Mouse (Mus musculus) C2C12 (cell line): Measurements from ENCODE around the gene Nat9.

Source experiments
- CEBPB ChIP-seq: IDR thresholded peaks from one replicate; pipeline ENCODE4 v1.6.1; 2011; ENCODE audit warnings: low read depth, mild to moderate bottlenecking, control low read depth, moderate library complexity
- CTCF ChIP-seq: IDR thresholded peaks from one replicate; pipeline ENCODE4 v1.5.1; 2011; ENCODE audit not compliant: control insufficient read depth, insufficient read depth, insufficient read length
- FOSL1 ChIP-seq: IDR thresholded peaks from one replicate; pipeline ENCODE4 v1.8.0; 2011; ENCODE audit warnings: mild to moderate bottlenecking, low read length; ENCODE audit not compliant: poor library complexity, insufficient read depth, severe bottlenecking
- MAX ChIP-seq: IDR thresholded peaks from one replicate; pipeline ENCODE4 v1.6.1; 2011; ENCODE audit warnings: mild to moderate bottlenecking, control low read depth
- MYOD1 ChIP-seq: IDR thresholded peaks from one replicate; pipeline ENCODE4 v1.6.1; 2011; ENCODE audit warnings: low read depth; ENCODE audit not compliant: control insufficient read depth, insufficient read length
- USF1 ChIP-seq: IDR thresholded peaks from one replicate; pipeline ENCODE4 v1.6.1; 2011; ENCODE audit warnings: low read depth, mild to moderate bottlenecking, control low read depth, moderate library complexity

GRCm38 (mm10) chr11:115236570-115236969 lies 48.9 kb upstream of the Nat9 start:
- TF ChIP-seq CTCF, result no peak
- no peak for TF ChIP-seq USF1
- no peak for TF ChIP-seq MAX
- TF ChIP-seq CEBPB, result no peak
- no peak for TF ChIP-seq FOSL1
- no peak for TF ChIP-seq MYOD1
